Mouse (Mus musculus) olfactory bulb, adult 2 months (tissue): Measurements from ENCODE around the gene Cfap73.

Source experiments
- CTCF ChIP-seq: fragments of 200-500 bp; IDR thresholded peaks from 2 replicates; pipeline ENCODE4 v1.5.1; 2012; ENCODE audit warnings: low read depth, mild to moderate bottlenecking, low read length, moderate library complexity; ENCODE audit not compliant: insufficient read depth
- POLR2A ChIP-seq: fragments of 200-500 bp; IDR thresholded peaks from 2 replicates; pipeline ENCODE4 v1.6.1; 2012; ENCODE audit warnings: mild to moderate bottlenecking, low read depth, low read length, moderate library complexity; ENCODE audit not compliant: insufficient read depth

DNA sequence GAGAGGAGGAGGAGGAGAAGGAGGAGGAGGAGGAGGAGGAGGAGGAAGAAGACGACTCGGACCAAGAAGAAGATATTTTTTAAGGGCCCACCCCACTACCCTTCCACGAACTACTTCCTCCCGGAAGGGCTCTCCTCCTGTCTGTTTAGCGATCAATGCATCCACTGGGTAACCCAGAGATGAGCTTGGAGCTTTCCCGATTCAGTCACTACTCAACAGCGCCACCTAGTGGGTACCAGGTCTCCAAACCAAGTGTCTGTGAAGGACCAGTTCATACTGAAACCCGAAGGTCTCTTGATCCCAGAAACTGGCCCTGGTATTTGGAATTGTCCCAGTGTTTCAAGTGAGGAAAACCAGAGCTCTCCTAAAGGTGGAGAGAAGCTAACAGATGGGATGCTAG, 28.3 kb downstream of the Cfap73 start:
- no peak for TF ChIP-seq POLR2A
- no peak; the same call in 1 of the 2 replicates for TF ChIP-seq CTCF
